Mouse (Mus musculus) heart, adult 11 months (tissue): ENCODE results near the gene Muc5ac.
"Not testable (repeated sequence)": the region's sequence is repeated elsewhere in the genome, so short reads cannot be mapped to it uniquely, and the experiment has no call there.

Experiments used
- DNase-seq: peaks from one replicate; pipeline ENCODE4 v3.0.0; 2022

Muc5ac gene

GRCm38 (mm10) chr7:141788677-141789452 lies at the start of gene Muc5ac:
TSS of gene Muc5ac (plus strand) at chr7:141788972.
- DNase-seq: no peak

DNA sequence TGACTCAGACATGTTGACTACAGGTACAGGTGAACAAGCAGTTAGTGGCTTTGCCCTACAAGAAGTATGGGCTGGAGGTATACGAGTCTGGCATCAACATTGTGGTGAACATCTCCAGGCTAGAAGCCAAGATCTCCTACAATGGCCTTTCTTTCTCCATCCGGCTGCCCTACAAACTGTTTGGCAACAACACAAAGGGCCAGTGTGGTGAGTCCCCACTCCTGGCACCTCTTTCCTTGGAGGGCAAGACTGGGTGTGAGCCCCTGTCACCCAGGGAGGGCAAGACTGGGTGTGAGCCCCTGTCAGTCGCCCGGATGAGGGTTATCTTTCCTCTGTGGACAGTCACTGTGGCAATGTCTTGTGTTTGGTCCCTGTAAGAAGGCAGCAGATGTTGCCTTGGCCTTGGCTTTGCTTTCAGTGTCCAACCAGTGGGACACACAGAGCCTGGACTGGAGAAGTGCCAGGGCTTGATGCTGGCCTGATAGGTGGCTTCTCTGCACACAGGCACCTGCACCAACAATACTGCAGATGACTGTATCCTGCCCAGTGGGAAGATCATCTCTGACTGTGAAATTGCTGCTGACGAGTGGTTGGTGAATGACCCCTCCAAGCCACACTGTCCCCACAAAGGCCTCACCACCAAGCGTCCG lies 41.2 kb upstream of the Muc5ac start:
- no peak for DNase-seq

GRCm38 (mm10) chr7:141752513-141752912 lies 36.3 kb upstream of the Muc5ac start:
- no peak for DNase-seq

DNA sequence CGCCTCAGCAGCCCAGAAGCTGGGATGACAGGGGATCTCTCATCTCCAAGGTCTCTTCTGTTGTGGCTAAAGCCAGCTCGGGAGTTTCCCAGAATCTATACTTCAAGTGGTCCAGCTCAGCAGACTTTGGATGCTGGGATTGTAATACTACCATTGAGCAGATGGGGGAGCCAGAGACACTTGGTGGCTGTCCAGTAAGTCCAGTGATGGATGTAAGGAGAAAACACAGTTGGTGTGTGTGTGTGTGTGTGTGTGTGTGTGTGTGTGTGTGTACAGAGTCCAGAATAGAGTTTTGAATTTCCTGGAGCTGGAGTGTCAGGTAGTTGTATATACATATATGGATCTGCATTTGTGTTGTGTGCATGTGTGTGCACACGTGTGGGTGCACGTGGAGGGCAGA lies 32.9 kb upstream of the Muc5ac start:
- DNase-seq: no peak

DNA sequence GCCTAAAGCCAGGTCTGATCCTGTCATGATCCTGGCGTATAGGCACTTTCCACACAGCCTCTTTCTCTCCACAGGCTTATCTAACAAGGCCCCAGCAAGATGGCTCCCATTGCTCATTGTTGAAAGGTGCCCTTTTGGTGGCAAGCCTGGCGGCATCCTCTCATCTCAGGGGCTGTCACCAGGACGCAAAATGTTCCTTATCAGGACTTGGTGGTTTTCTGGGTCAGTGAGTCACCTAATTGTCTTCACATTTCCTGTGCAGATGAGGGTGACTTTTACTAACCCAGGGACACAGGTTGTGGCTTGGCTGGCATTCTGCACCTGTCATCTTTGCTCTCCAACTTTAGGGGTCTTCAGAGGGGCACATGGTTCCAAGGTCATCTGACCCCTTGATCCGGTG lies 30.5 kb upstream of the Muc5ac start:
- DNase-seq: no peak

GRCm38 (mm10) chr7:141770521-141770920 lies 18.3 kb upstream of the Muc5ac start:
- no peak for DNase-seq

- no peak for DNase-seq
Observed at GRCm38 (mm10) chr7:141770988-141771387, 17.8 kb upstream of the Muc5ac start.

GRCm38 (mm10) chr7:141772058-141772557 lies 16.7 kb upstream of the Muc5ac start:
- no peak for DNase-seq

GRCm38 (mm10) chr7:141774855-141775254 lies 13.9 kb upstream of the Muc5ac start:
- DNase-seq: no peak

GRCm38 (mm10) chr7:141776199-141776598 lies 12.6 kb upstream of the Muc5ac start:
- DNase-seq: no peak

GRCm38 (mm10) chr7:141794251-141794650 lies 5.5 kb downstream of the Muc5ac start:
- no peak for DNase-seq

DNA sequence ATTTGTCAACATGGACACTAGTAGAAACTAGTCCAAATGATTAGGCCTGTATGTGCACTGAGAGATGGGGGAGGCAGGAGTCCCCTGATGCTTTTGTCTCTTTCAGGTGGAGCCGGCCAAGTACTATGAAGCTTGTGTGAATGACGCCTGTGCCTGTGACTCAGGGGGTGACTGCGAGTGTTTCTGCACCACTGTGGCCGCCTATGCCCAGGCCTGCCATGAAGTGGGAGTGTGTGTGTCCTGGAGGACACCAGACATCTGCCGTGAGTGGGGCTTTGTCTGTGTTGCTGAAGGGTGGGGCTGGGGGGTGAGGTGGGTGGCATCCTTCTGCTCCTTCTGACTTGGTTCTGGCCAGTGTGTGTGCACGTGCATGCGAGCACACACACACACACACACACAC lies 14.4 kb downstream of the Muc5ac start:
- no peak for DNase-seq

- DNase-seq: no peak
Observed at GRCm38 (mm10) chr7:141805384-141805783, 16.6 kb downstream of the Muc5ac start.

DNA sequence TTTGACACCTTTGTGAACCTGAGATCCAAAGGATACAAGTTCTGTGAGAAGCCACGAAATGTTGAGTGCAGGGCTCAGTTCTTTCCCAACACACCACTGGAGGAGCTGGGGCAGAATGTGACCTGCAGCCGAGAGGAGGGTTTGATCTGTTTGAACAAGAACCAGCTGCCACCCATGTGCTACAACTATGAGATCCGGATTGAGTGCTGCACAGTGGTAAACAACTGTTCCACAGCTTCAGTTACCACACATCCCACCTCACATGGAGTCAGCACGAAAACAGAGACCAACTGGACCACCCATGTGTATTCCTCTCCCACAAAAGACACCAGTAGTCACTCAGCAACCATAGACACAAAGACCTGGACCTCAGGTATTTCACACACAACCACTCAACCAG lies 19.1 kb downstream of the Muc5ac start:
- not testable (repeated sequence) for DNase-seq

DNA sequence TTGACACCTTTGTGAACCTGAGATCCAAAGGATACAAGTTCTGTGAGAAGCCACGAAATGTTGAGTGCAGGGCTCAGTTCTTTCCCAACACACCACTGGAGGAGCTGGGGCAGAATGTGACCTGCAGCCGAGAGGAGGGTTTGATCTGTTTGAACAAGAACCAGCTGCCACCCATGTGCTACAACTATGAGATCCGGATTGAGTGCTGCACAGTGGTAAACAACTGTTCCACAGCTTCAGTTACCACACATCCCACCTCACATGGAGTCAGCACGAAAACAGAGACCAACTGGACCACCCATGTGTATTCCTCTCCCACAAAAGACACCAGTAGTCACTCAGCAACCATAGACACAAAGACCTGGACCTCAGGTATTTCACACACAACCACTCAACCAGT lies 21.2 kb downstream of the Muc5ac start:
- DNase-seq: not testable (repeated sequence)

- DNase-seq: no peak
Observed at GRCm38 (mm10) chr7:141813321-141813720, 24.5 kb downstream of the Muc5ac start.

- DNase-seq: no peak
Observed at GRCm38 (mm10) chr7:141815361-141815760, 26.6 kb downstream of the Muc5ac start.

DNA sequence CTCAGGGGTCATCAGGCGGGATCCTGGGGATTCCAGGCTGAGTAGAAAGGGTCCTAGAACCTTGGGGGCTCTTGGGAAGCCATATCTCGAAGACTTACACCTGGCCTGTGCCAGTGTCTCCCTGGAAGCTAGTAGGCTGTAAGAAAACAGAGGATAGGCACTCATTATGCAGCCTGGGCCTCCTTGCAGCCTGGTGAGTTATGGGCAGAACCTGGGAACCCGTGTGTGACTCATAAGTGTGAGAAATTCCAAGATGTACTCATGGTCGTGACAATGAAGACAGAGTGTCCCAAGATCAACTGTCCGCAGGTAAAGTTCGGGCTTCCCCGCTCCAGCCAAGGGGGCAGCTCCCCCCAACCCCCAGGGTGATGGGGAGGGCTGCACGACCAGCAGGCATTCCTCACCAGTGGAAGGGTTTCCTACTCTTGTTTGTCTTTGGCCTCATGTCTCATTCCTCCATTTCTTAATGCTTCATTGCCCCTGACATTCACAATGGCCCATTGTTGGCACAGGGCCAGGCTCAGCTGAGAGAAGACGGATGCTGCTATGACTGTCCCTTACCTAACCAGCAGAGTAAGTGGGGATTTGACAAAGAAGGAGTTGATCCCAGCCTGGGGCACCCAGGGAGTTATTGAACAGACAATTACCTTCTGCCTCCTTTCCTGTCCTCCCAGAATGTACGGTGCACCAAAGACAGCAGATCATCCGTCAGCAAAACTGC lies 28.7 kb downstream of the Muc5ac start:
- DNase-seq: no peak

- no peak for DNase-seq
Observed at GRCm38 (mm10) chr7:141818267-141818666, 29.5 kb downstream of the Muc5ac start.

- DNase-seq: no peak
Observed at GRCm38 (mm10) chr7:141822582-141823261, 34.0 kb downstream of the Muc5ac start.

DNA sequence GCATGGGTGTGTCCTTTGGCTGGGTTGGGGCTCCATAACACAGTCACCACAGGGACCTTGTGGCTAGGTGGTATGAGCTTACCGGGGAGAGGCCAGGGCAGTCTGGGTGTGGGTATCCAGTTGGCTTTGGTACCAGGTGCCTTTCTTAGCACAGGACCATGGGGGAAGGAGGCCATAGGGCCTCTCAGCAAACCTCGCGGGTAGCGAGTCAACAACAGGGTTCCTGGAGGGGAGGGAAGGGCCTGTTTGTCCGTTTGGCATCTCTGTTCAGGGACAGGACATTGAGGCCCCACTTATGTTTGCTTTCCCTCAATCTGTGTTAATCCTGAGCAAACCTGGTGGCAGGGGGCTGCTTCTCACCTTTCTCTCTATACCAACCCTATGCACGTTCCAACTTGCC lies 34.9 kb downstream of the Muc5ac start:
- DNase-seq: no peak

DNA sequence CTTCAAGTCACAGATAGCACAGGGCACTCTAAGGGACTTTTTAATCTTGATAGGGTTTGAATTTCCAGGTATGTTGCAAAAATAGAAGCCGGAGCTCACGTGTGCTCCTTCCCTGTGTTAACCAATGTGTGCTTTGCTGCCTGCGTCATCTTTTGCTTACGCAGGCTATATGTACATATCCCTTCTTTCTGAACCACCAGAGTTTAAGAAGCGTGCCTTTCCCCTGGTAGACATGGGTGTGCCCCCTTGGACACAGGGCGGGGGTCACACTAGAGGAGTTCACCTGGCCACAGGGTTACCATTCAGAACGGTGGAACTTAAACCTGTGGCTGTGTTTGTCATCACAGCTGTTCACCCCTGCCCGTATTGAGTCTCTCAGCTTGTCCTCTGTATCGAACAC lies 35.6 kb downstream of the Muc5ac start:
- DNase-seq: no peak

DNA sequence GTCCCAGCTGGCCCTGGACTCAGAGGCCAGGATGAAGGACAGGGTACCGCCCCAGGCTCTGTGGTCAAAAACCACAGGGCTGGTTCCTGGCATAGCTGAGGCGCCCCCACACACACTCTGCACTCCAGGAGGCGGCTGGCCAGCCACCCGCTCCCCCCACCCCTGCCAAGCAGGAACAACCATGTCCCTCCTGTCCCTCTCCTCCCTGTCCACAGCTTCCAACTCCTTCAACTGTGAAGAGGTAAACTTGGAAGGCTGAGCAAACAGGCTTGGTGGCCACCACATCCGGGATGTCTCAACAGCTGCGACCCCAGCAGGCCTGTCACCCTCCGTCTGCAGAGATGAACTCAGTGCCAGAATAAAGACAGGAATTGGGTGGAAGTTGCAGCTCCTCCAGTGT lies 47.2 kb downstream of the Muc5ac start:
- no peak for DNase-seq
